Mouse (Mus musculus): ENCODE data around the gene Maml3. TPM values are rescaled to one million over a fixed set of nuclear protein-coding genes. Genes with fewer than 3 reads are reported as not detected.

The Maml3 gene
- polyA plus RNA-seq, 1 experiment from 2014 or later: 7.8 TPM

GRCm38 (mm10) chr3:52062389-52063260 lies 42.3 kb downstream of the Maml3 start:
- WGBS: 51% methylated on average over 11 of the region's 11 CpGs
- no peak overlapping the region for H3K9ac ChIP-seq
- H3K4me2 ChIP-seq: no peak overlapping the region
- H3K27me3 ChIP-seq: no peaks in the 10 kb centered on the region
- no peak overlapping the region for H3K4me3 ChIP-seq (replicated peaks)
- H3K36me3 ChIP-seq: no peaks in the 10 kb centered on the region
- H3K9me3 ChIP-seq (replicated peaks): no peaks in the 10 kb centered on the region
- peak overlapping the region; percentile 49 for H3K27ac ChIP-seq
- ATAC-seq (replicated peaks; ENCODE audit: low FRiP score): peak; percentile 41
- H3K4me1 ChIP-seq: peaks cover 30% of the 10 kb centered on the region

GRCm38 (mm10) chr3:52061472-52062388 lies 43.1 kb downstream of the Maml3 start:
- Histone ChIP-seq H3K4me2 (no peak overlapping the region), H3K4me3 (replicated peaks) (no peak overlapping the region), H3K36me3 (no peaks in the 10 kb centered on the region), H3K9ac (no peak overlapping the region), H3K27me3 (no peaks in the 10 kb centered on the region), H3K27ac (no peak overlapping the region), H3K4me1 (peaks cover 32% of the 10 kb centered on the region), H3K9me3 (replicated peaks) (no peaks in the 10 kb centered on the region)
- 47% methylated on average over 8 of the region's 8 CpGs for WGBS
- no peak for ATAC-seq (replicated peaks; ENCODE audit: low FRiP score)

- Histone ChIP-seq H3K27ac (no peak overlapping the region), H3K9me3 (replicated peaks) (no peaks in the 10 kb centered on the region), H3K27me3 (no peaks in the 10 kb centered on the region), H3K4me1 (peaks cover 35% of the 10 kb centered on the region), H3K9ac (no peak overlapping the region), H3K4me3 (replicated peaks) (no peak overlapping the region), H3K36me3 (no peaks in the 10 kb centered on the region), H3K4me2 (no peak overlapping the region)
- 92% methylated on average over 7 of the region's 7 CpGs for WGBS
- ATAC-seq (replicated peaks; ENCODE audit: low FRiP score): no peak
These were observed 44.0 kb downstream of the Maml3 start for GRCm38 (mm10) chr3:52060886-52061285.

GRCm38 (mm10) chr3:52051801-52052200 lies 53.1 kb downstream of the Maml3 start:
- no peak overlapping the region for H3K4me2 ChIP-seq
- no peak overlapping the region for H3K4me3 ChIP-seq (replicated peaks)
- ATAC-seq (replicated peaks; ENCODE audit: low FRiP score): no peak
- 59% methylated on average over 2 of the region's 2 CpGs for WGBS
- no peaks in the 10 kb centered on the region for H3K9me3 ChIP-seq (replicated peaks)
- H3K36me3 ChIP-seq: no peaks in the 10 kb centered on the region
- H3K4me1 ChIP-seq: peaks cover 33% of the 10 kb centered on the region
- no peak overlapping the region for H3K27ac ChIP-seq
- no peak overlapping the region for H3K9ac ChIP-seq
- no peaks in the 10 kb centered on the region for H3K27me3 ChIP-seq

- 84% methylated on average over 14 of the region's 14 CpGs for WGBS
- Histone ChIP-seq H3K4me3 (replicated peaks) (no peak overlapping the region), H3K9ac (no peak overlapping the region), H3K4me1 (peaks cover 48% of the 10 kb centered on the region), H3K36me3 (no peaks in the 10 kb centered on the region), H3K9me3 (replicated peaks) (no peaks in the 10 kb centered on the region), H3K4me2 (no peak overlapping the region), H3K27me3 (no peaks in the 10 kb centered on the region), H3K27ac (peak overlapping the region; percentile 98)
- no peak for ATAC-seq (replicated peaks; ENCODE audit: low FRiP score)
These were observed 56.8 kb downstream of the Maml3 start for GRCm38 (mm10) chr3:52048082-52048481.

- Histone ChIP-seq H3K36me3 (no peaks in the 10 kb centered on the region), H3K9ac (peak overlapping the region; percentile 47; the same call in 1 of the 2 replicates), H3K27me3 (no peaks in the 10 kb centered on the region), H3K27ac (peak overlapping the region; percentile 98), H3K4me1 (peaks cover 48% of the 10 kb centered on the region), H3K4me2 (peak overlapping the region; percentile 60), H3K9me3 (replicated peaks) (no peaks in the 10 kb centered on the region), H3K4me3 (replicated peaks) (no peak overlapping the region)
- 80% methylated on average over 8 of the region's 8 CpGs for WGBS
- ATAC-seq (replicated peaks; ENCODE audit: low FRiP score): no peak
These were observed 57.3 kb downstream of the Maml3 start for GRCm38 (mm10) chr3:52047537-52047936.

GRCm38 (mm10) chr3:52046895-52047372 lies 57.9 kb downstream of the Maml3 start:
- peaks cover 50% of the 10 kb centered on the region for H3K4me1 ChIP-seq
- H3K4me3 ChIP-seq (replicated peaks): peak overlapping the region; percentile 32
- H3K36me3 ChIP-seq: no peaks in the 10 kb centered on the region
- no peaks in the 10 kb centered on the region for H3K9me3 ChIP-seq (replicated peaks)
- peak overlapping the region; percentile 98 for H3K27ac ChIP-seq
- peak overlapping the region; percentile 60 for H3K4me2 ChIP-seq
- peak; percentile 88 for ATAC-seq (replicated peaks; ENCODE audit: low FRiP score)
- H3K27me3 ChIP-seq: no peaks in the 10 kb centered on the region
- WGBS: 1% methylated on average over 13 of the region's 13 CpGs
- peak overlapping the region; percentile 47 for H3K9ac ChIP-seq

- no peaks in the 10 kb centered on the region for H3K9me3 ChIP-seq (replicated peaks)
- H3K4me2 ChIP-seq: peak overlapping the region; percentile 60
- ATAC-seq (replicated peaks; ENCODE audit: low FRiP score): peak; percentile 90
- peak overlapping the region; percentile 47 for H3K9ac ChIP-seq
- peak overlapping the region; percentile 32 for H3K4me3 ChIP-seq (replicated peaks)
- H3K27ac ChIP-seq: peak overlapping the region; percentile 98
- no peaks in the 10 kb centered on the region for H3K27me3 ChIP-seq
- peaks cover 58% of the 10 kb centered on the region for H3K4me1 ChIP-seq
- H3K36me3 ChIP-seq: no peaks in the 10 kb centered on the region
- WGBS: 4% methylated on average over 20 of the region's 20 CpGs
These were observed 58.7 kb downstream of the Maml3 start for GRCm38 (mm10) chr3:52046027-52046700.

GRCm38 (mm10) chr3:52045221-52045641 lies 59.6 kb downstream of the Maml3 start:
- H3K27ac ChIP-seq: peak overlapping the region; percentile 98
- H3K36me3 ChIP-seq: no peaks in the 10 kb centered on the region
- 14% methylated on average over 6 of the region's 6 CpGs for WGBS
- ATAC-seq (replicated peaks; ENCODE audit: low FRiP score): no peak
- H3K9ac ChIP-seq: 0 out of 2 replicates have a peak overlapping the region, but pooled peaks have one; percentile 19
- no peaks in the 10 kb centered on the region for H3K9me3 ChIP-seq (replicated peaks)
- H3K4me1 ChIP-seq: peaks cover 61% of the 10 kb centered on the region
- H3K4me3 ChIP-seq (replicated peaks): peak overlapping the region; percentile 9
- peak overlapping the region; percentile 60 for H3K4me2 ChIP-seq
- H3K27me3 ChIP-seq: no peaks in the 10 kb centered on the region

- 10% methylated on average over 14 of the region's 14 CpGs for WGBS
- H3K9me3 ChIP-seq (replicated peaks): no peaks in the 10 kb centered on the region
- peak overlapping the region; percentile 98 for H3K27ac ChIP-seq
- peak overlapping the region; percentile 9 for H3K4me3 ChIP-seq (replicated peaks)
- ATAC-seq (replicated peaks; ENCODE audit: low FRiP score): no peak
- H3K4me2 ChIP-seq: peak overlapping the region; percentile 60
- H3K9ac ChIP-seq: peak overlapping the region; percentile 19; the same call in 1 of the 2 replicates
- no peaks in the 10 kb centered on the region for H3K36me3 ChIP-seq
- peaks cover 61% of the 10 kb centered on the region for H3K4me1 ChIP-seq
- no peaks in the 10 kb centered on the region for H3K27me3 ChIP-seq
These were observed 60.2 kb downstream of the Maml3 start for GRCm38 (mm10) chr3:52044651-52045050.

GRCm38 (mm10) chr3:52043847-52044246 lies 61.0 kb downstream of the Maml3 start:
- Histone ChIP-seq H3K36me3 (no peaks in the 10 kb centered on the region), H3K9me3 (replicated peaks) (no peaks in the 10 kb centered on the region), H3K4me1 (peaks cover 61% of the 10 kb centered on the region), H3K9ac (no peak overlapping the region), H3K27ac (peak overlapping the region; percentile 98), H3K4me2 (no peak overlapping the region), H3K27me3 (no peaks in the 10 kb centered on the region), H3K4me3 (replicated peaks) (no peak overlapping the region)
- no peak for ATAC-seq (replicated peaks; ENCODE audit: low FRiP score)
- WGBS: 60% methylated on average over 4 of the region's 4 CpGs
